Mouse (Mus musculus) kidney, postnatal 10 days (tissue): ENCODE data around the gene Jakmip3.

Source experiments
- DNase-seq: peaks from one replicate; pipeline ENCODE4 v3.0.0; 2021; ENCODE audit warnings: mixed read lengths

Jakmip3 gene

DNA sequence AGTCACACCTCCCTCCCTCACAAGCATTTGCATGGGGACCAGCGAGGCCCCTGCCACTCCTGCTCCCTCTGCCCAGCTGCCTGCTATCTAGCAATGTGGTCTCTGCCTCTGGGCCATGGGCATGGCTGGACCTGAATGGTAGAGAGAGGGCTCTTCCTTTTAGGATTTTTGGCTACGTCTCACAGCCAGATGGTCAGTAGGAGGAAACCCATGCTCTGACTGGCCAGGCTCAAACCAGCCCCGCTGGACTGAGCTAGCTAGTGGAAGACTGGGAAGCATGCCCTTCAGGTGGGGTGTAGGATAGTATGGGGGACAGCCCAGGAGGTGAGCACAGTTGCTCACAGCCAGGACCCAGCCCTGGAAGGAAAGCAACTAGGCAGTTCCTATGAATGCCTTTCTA is 161.3 kb downstream of the Jakmip3 start:
- no peak for DNase-seq

DNA sequence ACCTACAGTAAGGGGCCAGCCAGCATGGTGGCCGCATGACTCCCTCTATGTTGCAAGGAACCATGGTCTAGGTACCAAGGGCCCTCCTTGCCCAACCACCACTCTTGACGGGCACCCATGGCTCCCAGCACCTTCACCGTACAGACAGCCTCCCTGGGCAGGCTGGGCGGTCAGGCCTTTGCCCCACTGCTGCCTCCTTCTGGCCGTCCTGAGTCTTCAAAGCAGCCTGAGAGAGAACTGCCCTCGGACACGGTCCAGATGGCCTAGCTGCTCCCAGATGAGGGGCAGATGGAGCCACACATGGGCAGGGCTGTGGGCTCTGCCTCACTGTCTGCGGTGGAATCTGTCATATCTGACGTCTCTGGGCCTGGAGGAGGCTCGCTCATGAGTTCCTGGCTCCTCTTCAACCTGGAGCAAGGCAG is 163.4 kb downstream of the Jakmip3 start:
- DNase-seq = peak; percentile 22

DNA sequence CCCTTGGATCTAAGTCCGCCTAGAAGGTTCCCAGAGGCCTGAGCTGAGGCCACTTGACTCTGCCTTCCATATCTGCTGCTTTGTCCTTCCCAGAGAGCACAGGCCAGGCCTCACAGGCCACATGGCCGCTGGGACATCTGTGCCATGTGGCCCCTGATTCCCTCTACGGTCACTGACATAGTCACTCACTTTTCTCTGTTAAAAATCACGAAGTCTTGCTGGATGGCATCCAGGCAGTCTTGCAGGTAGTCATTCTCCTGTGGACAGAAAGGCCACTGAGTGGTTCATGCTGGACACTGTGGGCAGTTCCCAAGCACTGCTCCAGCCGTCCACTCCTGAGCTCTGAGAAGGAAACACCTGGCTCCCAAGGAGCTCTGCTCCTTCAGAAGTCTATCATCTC is 164.5 kb downstream of the Jakmip3 start:
- DNase-seq = no peak

DNA sequence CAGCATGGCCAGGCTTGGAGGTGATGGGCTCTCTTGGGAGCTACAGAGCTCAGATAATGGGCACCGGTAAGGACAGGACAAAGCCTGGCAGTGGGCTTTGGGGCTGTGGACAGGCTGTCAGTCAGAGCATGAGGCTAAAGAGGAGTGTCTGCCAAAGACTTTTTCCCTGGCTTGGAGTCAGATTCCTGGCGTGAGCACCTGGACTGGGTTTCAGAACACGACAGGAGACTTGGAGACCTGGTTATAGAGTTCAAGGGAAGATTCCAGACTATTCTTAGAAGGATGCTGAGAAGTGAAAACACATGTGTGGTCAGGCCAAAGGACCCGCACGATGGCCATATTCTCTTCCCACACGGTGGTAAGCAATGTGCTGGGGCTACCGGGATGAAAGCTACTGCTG is 165.2 kb downstream of the Jakmip3 start:
- no peak for DNase-seq

DNA sequence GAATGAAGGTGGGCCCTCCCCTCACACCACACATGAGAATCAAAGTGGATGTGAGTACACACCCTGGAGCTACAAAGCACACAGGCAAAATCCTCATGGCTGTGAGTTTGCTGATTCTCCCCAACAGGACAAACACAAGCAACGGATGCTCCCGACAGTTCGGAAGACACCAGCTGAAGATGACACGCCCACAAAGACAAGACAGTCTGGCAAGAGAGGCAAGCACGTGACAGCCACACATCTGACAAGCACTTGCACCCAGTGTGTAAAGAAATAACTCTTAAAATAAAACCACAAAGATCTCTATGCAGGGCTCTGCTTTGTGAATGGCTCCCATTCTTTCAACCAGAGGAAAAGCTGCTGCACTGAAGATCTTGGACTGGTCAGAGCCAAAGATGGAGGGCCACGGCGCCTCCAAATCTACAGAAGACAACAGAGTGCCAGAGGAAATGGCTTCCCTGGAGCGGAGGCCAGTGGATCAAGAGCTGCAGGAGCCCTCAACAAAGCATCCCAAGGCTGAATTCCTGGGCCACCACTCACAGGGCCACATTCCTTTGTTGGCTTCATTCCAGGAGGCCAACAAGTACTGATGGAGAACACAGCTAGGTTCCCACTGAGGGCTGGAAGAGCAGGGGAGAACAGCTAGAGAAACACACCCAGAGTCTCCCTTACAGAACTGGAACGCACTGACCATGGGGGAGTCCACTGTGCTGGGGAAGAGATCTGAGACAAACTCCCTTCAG is 167.5 kb downstream of the Jakmip3 start:
- no peak for DNase-seq

GRCm38 (mm10) chr7:139119152-139119774 is 178.7 kb downstream of the Jakmip3 start:
- peak; percentile 93 for DNase-seq

GRCm38 (mm10) chr7:139119775-139120153 is 179.2 kb downstream of the Jakmip3 start:
- no peak for DNase-seq

DNA sequence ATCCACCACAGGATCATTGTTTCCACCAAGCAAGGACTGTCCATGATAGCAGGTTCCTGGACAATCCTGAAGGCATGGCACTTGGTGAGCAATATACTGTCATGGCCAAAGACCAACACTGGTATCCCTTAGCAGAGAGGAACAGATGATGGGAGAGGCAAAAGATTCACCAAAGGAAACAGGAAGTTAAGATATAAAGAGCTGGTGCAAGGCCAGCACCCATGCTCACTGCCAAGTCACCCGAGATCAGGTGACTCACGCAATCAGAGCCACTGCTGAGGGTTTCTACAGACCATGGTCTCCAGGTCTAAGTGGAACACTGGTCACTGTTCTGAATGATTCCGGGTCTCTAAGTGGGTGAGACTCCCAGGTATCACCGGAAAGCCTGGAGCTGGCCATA is 185.4 kb downstream of the Jakmip3 start:
- no peak for DNase-seq

GRCm38 (mm10) chr7:139126549-139126948 is 186.0 kb downstream of the Jakmip3 start:
- no peak for DNase-seq

GRCm38 (mm10) chr7:139128994-139129393 is 188.5 kb downstream of the Jakmip3 start:
- DNase-seq = no peak

GRCm38 (mm10) chr7:139130361-139130760 is 189.8 kb downstream of the Jakmip3 start:
- DNase-seq = no peak

- no peak for DNase-seq
Observed at GRCm38 (mm10) chr7:139131538-139131937, 191.0 kb downstream of the Jakmip3 start.

DNA sequence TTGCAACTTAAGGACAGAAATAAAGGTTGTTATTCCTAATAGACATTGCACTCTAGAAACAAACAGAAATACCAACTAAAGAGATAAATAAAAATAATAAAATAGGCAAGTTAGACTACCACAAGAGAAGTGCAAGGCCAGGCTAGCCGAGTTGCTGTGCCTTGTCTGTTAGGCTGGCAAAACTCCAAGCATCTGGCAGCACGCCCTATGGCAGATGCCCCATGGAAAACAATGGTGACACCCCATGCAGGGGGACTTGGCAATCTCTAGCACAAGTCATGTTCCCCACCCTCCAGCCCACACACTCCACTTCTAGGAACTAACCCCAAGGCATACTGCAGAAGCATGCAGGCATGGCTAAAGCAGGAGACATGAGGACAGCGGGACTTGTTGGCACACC is 192.9 kb downstream of the Jakmip3 start:
- DNase-seq = peak; percentile 38
